Mouse (Mus musculus) inflammation-experienced regulatory T-cells, adult 6 months (primary cell): ENCODE measurements around the gene Gm3558. TPM values are rescaled to one million over a fixed set of nuclear protein-coding genes. Genes with fewer than 3 reads are reported as not detected.
"Not testable (repeated sequence)": the region's sequence is repeated elsewhere in the genome, so short reads cannot be mapped to it uniquely, and the experiment has no call there.

Experiments used
- ATAC-seq: one replicate; pipeline ENCODE4 v1.8.0; 2017
- polyA plus RNA-seq, 3 experiments: library from polyadenylated mRNA; unstranded; fragments of 100-300 nt; shearing (Covaris generic); gene quantifications; one replicate each; pipeline ENCODE4 v1.2.1; 2017

Gm3558 gene
- polyA plus RNA-seq = 1 to 10 TPM; 1.6 to 9.1 (median 2.8) TPM

DNA sequence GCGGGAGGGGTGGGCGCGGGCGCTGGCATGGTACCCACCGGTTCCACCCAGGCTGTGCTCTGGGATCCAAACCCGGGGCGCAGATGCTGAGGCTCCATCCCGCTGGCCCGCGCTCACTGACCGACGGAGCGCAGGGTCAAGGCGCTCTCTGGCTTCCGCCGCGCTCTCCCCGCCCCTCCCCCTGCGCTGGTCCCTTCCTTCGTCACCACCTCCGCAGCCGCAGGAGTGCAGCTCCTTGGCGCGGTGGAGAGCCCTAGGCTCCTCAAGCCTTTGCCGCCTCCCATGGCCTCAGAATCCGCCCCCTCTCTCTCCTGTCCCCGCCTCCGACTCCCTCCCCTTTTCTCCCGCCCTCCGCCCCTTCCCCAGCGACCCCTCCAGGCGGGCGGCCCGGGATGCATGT lies at the start of gene Gm3558:
TSS of gene Gm3558 (minus strand) at position 185 of the 400 bp plus-strand sequence.
- not testable (repeated sequence) for ATAC-seq

DNA sequence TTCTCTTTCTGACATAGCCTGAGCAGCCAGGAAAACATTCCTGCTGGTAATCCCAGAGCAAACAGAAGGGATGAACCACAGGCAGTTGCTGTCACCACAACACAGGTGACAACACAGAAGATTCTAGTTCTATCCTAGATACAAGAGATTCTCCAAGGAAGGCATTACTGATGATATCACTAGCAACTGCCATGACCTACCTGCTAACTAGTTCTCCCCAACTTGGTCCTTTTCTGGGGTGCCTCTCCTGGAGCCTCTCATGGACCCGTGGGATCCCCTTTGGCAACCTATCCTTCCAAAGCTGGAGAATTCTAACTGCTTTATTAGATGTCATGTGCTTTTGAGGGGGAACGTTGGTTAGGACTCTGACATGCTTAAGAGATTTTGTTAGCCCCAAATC lies 27.1 kb upstream of the Gm3558 start, which contains the start of gene Gm10338:
TSS of gene Gm10338 (minus strand) at position 101 of the 400 bp plus-strand sequence.
- ATAC-seq = not testable (repeated sequence)

DNA sequence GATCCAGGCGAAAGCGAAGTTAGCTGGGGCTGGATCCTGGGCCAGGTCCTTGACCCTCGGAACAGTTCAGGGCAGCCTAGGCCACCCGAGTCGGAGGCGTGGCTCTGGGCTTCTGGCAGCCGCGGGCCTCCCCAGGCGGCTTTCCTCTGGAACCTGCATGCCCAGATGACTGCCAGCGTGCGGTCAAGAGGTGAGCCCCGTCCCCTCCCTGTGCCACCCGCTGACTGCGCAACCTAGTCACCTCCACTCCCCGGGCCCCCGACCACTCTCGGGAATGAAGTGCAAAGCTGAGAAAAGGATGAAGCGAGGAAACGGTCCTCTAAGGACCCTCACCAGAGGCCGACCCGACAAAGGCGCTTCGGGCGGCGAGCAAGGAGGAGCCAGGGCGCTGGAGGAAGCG lies 476 bp downstream of the Gm3558 start:
- not testable (repeated sequence) for ATAC-seq

DNA sequence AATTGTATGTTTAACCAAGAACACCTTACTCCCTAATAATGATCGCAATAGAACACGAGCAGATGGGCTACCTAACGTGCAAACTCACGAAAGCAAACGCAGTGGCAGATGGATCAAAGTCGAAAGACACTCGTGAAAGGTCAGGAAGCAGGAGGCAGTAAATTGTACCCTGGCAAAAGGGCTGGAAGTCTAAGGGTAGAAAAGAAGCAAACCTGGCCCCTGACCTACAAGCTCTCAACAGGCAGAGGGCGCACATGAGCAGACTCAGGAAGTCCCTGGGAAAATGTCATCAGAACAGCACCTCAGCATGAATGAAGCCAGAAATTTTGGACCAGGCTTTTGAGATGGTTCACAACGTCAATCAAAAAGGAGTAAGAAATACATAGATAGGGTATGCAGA lies 1.1 kb downstream of the Gm3558 start:
- not testable (repeated sequence) for ATAC-seq

Other genes with a start within 250 kb of the Gm3558 start
- gene Gm5797, start 236.2 kb downstream of the Gm3558 start, polyA plus RNA-seq = not detected
- gene Gm8374, start 203.4 kb downstream of the Gm3558 start, polyA plus RNA-seq = not detected
- gene Gm3755, start 117.6 kb downstream of the Gm3558 start, polyA plus RNA-seq = not detected
- gene Gm3752, start 84.8 kb downstream of the Gm3558 start, polyA plus RNA-seq = 10 to 100 TPM in 2 of 3 experiments, 1 to 10 TPM in 1; 3.3 to 32.8 (median 11.1) TPM
- gene Gm10338, start 27.0 kb upstream of the Gm3558 start, polyA plus RNA-seq = under 1 TPM in 1 of 3 experiments, not detected in 2; 0.85 TPM
- not detected for gene Gm10128, start 75.4 kb upstream of the Gm3558 start, polyA plus RNA-seq
- gene Gm26661, start 223.0 kb upstream of the Gm3558 start, polyA plus RNA-seq = not detected
- 10 to 100 TPM in 1 of 3 experiments, 1 to 10 TPM in 2; 5.4 to 11.4 (median 6.1) TPM for gene Flnb, start 249.4 kb upstream of the Gm3558 start, polyA plus RNA-seq